Mouse (Mus musculus) heart, postnatal 0 days (tissue): Measurements from ENCODE around the gene Gpbp1l1.

Source experiments
- CTCF ChIP-seq: IDR thresholded peaks from 2 replicates; pipeline ENCODE4 v1.5.1; 2016; ENCODE audit warnings: antibody characterized with exemption, control low read depth, low read depth
- EP300 ChIP-seq: IDR thresholded peaks from 2 replicates; pipeline ENCODE4 v1.6.1; 2016; ENCODE audit warnings: antibody characterized with exemption, low read depth

DNA sequence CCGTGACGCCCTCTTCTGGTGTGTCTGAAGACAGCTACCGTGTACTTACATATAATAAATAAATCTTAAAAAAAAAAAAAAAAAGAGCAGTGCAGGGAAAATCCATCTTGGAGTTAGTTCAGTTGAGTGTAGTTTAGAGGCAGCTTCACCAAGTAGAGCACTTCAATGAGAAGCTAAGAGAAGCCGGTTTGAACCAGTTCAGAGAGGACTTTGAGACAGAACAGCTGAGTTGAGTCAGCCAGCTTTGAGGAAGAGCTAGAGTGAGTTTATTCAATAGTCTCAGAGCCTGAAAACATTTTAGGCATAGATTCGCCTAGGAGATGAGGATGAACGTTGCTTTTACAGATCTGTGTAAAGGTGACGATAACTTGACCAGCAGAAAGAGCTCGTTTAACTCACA is 38.3 kb downstream of the Gpbp1l1 start:
- TF ChIP-seq CTCF (no peak), EP300 (no peak)
